Mouse (Mus musculus) brain, embryonic 14.5 days (tissue): Measurements from ENCODE around the gene Nudcd3.

Experiments used
- CTCF ChIP-seq: fragments of 200-500 bp; IDR thresholded peaks from 2 replicates; pipeline ENCODE4 v1.5.1; 2012; ENCODE audit warnings: inconsistent platforms, mild to moderate bottlenecking, moderate library complexity, borderline replicate concordance; ENCODE audit not compliant: insufficient read depth, insufficient read length; ENCODE audit errors: extremely low read depth
- POLR2A ChIP-seq: fragments of 200-500 bp; IDR thresholded peaks from 2 replicates; pipeline ENCODE4 v1.6.1; 2012; ENCODE audit warnings: mild to moderate bottlenecking, inconsistent platforms, borderline replicate concordance; ENCODE audit not compliant: poor library complexity, insufficient read depth, insufficient read length, severe bottlenecking; ENCODE audit errors: extremely low read depth

DNA sequence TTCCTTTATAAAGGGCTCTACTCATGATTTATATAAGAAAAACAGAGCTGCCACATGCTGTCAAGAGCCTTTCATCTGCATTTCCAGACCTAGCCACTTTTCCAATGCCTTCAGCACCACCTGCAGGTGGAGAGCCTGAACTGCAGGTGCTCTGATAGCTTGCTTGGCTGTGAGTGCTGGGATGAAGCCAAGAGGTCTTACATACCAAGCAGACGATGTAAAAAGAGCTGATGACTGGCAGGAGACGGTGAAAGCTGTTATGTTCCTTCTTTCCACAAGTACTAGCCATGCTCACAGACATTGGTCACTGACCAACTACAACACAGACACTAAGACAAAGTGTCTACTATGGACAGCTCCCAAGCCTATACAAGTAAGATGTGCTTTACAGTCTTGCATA, 12.3 kb downstream of the Nudcd3 start:
- peak; percentile 98 for TF ChIP-seq CTCF
- no peak for TF ChIP-seq POLR2A
